ENCODE assay signal across 16 mouse cellular contexts in genomic region chr17:27502736-27503445, GRCm38 (mm10). TPM values are rescaled to one million over a fixed set of nuclear protein-coding genes. Genes with fewer than 3 reads are reported as not detected.
A peak's percentile ranks its signal among the peaks of the same experiment; 100 is the strongest.
DNase-seq lines count a peak whose midpoint lies in the region; ATAC-seq lines count a peak whose summit lies in the region.
"Had no signal": no experiment of that assay in that cellular context is flagged by ENCODE, and none has a peak within 500 bp of the region (broad histone marks: within the 10 kb centered on the region; RNA-seq: fewer than 3 reads in every experiment).

No protein-coding gene starts in this region.

- H3K4me1 ChIP-seq in neural tube, embryonic 11.5 days (ENCODE audit: control insufficient read depth, insufficient read depth, low read length) = peaks cover 52% of the 10 kb centered on the region
- H3K4me1 ChIP-seq in neural tube, embryonic 15.5 days = peaks cover 44% of the 10 kb centered on the region
- peaks cover 36% of the 10 kb centered on the region for H3K4me1 ChIP-seq in forebrain, embryonic 16.5 days (replicated peaks; ENCODE audit: control insufficient read depth, insufficient read depth, low read length)
- peaks cover 55% of the 10 kb centered on the region for H3K4me1 ChIP-seq in midbrain, embryonic 15.5 days

- H3K4me3 ChIP-seq in neural tube, embryonic 11.5 days (ENCODE audit: low read depth, low read length) = no peak overlapping the region
- no peak overlapping the region for H3K4me3 ChIP-seq in neural tube, embryonic 15.5 days (replicated peaks)
- H3K4me3 ChIP-seq in forebrain, embryonic 16.5 days (replicated peaks; ENCODE audit: low read length) = no peak overlapping the region
- H3K4me3 ChIP-seq in midbrain, embryonic 15.5 days = no peak overlapping the region

- H3K36me3 ChIP-seq in neural tube, embryonic 11.5 days (ENCODE audit: control insufficient read depth, insufficient read depth, low read length) = no peaks in the 10 kb centered on the region
- no peaks in the 10 kb centered on the region for H3K36me3 ChIP-seq in neural tube, embryonic 15.5 days
- no peaks in the 10 kb centered on the region for H3K36me3 ChIP-seq in forebrain, embryonic 16.5 days (ENCODE audit: control insufficient read depth, insufficient read depth)
- H3K36me3 ChIP-seq in midbrain, embryonic 15.5 days (replicated peaks) = no peaks in the 10 kb centered on the region
- H3K36me3 ChIP-seq: heart, embryonic 10.5 days had no signal

- DNase-seq in cerebellum, adult 18-20 months = peak; percentile 28 to 53
- no peak for DNase-seq in cerebellum, adult 11-12 months
- DNase-seq in neural tube, embryonic 11.5 days (ENCODE audit: low spot score) = no peak
- no peak for DNase-seq in layer of hippocampus, postnatal 36 days
- DNase-seq: gastrocnemius, postnatal 14 days; layer of hippocampus, adult 9-11 months; lung, adult 2 months had no signal

- no peak overlapping the region; the same call in 1 of the 2 replicates for H3K9ac ChIP-seq in neural tube, embryonic 11.5 days (ENCODE audit: low read length)
- H3K9ac ChIP-seq in neural tube, embryonic 15.5 days (replicated peaks) = no peak overlapping the region
- no peak overlapping the region; the same call in 1 of the 2 replicates for H3K9ac ChIP-seq in forebrain, embryonic 16.5 days (replicated peaks; ENCODE audit: low read depth, low read length)
- no peak overlapping the region for H3K9ac ChIP-seq in midbrain, embryonic 15.5 days

- H3K4me2 ChIP-seq in neural tube, embryonic 11.5 days (ENCODE audit: low read depth) = no peak overlapping the region
- H3K4me2 ChIP-seq in neural tube, embryonic 15.5 days = no peak overlapping the region
- H3K4me2 ChIP-seq in forebrain, embryonic 16.5 days (ENCODE audit: low read length) = no peak overlapping the region
- H3K4me2 ChIP-seq in midbrain, embryonic 15.5 days = no peak overlapping the region

- H3K9me3 ChIP-seq in neural tube, embryonic 11.5 days (ENCODE audit: control insufficient read depth, low read length) = no peaks in the 10 kb centered on the region
- H3K9me3 ChIP-seq in neural tube, embryonic 15.5 days (replicated peaks) = no peaks in the 10 kb centered on the region
- H3K9me3 ChIP-seq in forebrain, embryonic 16.5 days (ENCODE audit: control insufficient read depth, low read length) = no peaks in the 10 kb centered on the region
- no peaks in the 10 kb centered on the region for H3K9me3 ChIP-seq in midbrain, embryonic 15.5 days
- H3K9me3 ChIP-seq: heart, embryonic 10.5 days had no signal

- H3K27ac ChIP-seq in neural tube, embryonic 11.5 days (ENCODE audit: low read depth, low read length) = peak overlapping the region; percentile 73
- no peak overlapping the region for H3K27ac ChIP-seq in neural tube, embryonic 15.5 days (replicated peaks)
- peak overlapping the region; percentile 85 for H3K27ac ChIP-seq in forebrain, embryonic 16.5 days (ENCODE audit: low read length)
- H3K27ac ChIP-seq in midbrain, embryonic 15.5 days = peak overlapping the region; percentile 79; the same call in 1 of the 2 replicates
- H3K27ac ChIP-seq: heart, embryonic 10.5 days; macrophage had no signal

- no peak for ATAC-seq in neural tube, embryonic 11.5 days (ENCODE audit: insufficient read depth, low FRiP score, low TSS enrichment)
- no peak for ATAC-seq in neural tube, embryonic 15.5 days (ENCODE audit: low FRiP score)
- ATAC-seq in forebrain, embryonic 16.5 days = no peak
- no peak for ATAC-seq in midbrain, embryonic 15.5 days (replicated peaks)
- ATAC-seq in granulocyte monocyte progenitor cell, adult 5-6 weeks (replicated peaks; ENCODE audit: poor library complexity, severe bottlenecking) = no peak
- ATAC-seq: intestine, embryonic 16.5 days had no signal

- no peaks in the 10 kb centered on the region for H3K27me3 ChIP-seq in neural tube, embryonic 11.5 days (ENCODE audit: control insufficient read depth, insufficient read depth, low read length)
- H3K27me3 ChIP-seq in neural tube, embryonic 15.5 days (replicated peaks) = peaks cover 9% of the 10 kb centered on the region; the same call in 1 of the 2 replicates
- H3K27me3 ChIP-seq in forebrain, embryonic 16.5 days (replicated peaks; ENCODE audit: control insufficient read depth, insufficient read depth, low read length) = no peaks in the 10 kb centered on the region
- no peaks in the 10 kb centered on the region; the same call in 1 of the 2 replicates for H3K27me3 ChIP-seq in midbrain, embryonic 15.5 days (replicated peaks)

- 57% methylated on average over 31 of the region's 31 CpGs for WGBS in neural tube, embryonic 11.5 days
- WGBS in neural tube, embryonic 15.5 days = 74% methylated on average over 31 of the region's 31 CpGs
- 76% methylated on average over 31 of the region's 31 CpGs for WGBS in forebrain, embryonic 16.5 days
- 66% methylated on average over 31 of the region's 31 CpGs for WGBS in midbrain, embryonic 15.5 days

RNA-seq across cellular contexts. Expression of gene Grm4, which starts 18.3 kb away (rescaled TPM):
- polyA plus RNA-seq in neural tube, embryonic 11.5 days (2014; fragmentation: Nextera tagmentation; extraction: Ambion mirVana) = 1.8 and 2.5 TPM in 2 replicates
- polyA plus RNA-seq in neural tube, embryonic 15.5 days (2015; fragmentation: Nextera tagmentation; extraction: Ambion mirVana) = 9.7 and 10.1 TPM in 2 replicates
- 3.0 and 4.0 TPM in 2 replicates for polyA plus RNA-seq in forebrain, embryonic 16.5 days (2015; fragmentation: Nextera tagmentation; extraction: Ambion mirVana)
- 10.7 and 10.9 TPM in 2 replicates for polyA plus RNA-seq in midbrain, embryonic 15.5 days (2015; fragmentation: Nextera tagmentation; extraction: Ambion mirVana)
- total RNA-seq in layer of hippocampus, postnatal 36 days (2021) = 1 to 10 TPM; 8.9 to 9.6 TPM
- not detected in 2 replicates for total RNA-seq in granulocyte monocyte progenitor cell, adult 5-6 weeks (2014; fragmentation: Nextera tagmentation)
- not detected in 2 replicates for total RNA-seq in granulocyte monocyte progenitor cell, adult 5-6 weeks (2017)
- total RNA-seq: CH12.LX; gastrocnemius, postnatal 14 days; liver, adult 2 months had no signal
- polyA plus RNA-seq: liver, adult 2 months; macrophage had no signal

RNA-seq across cellular contexts. Expression of gene Hmga1, which starts 53.4 kb away (rescaled TPM):
- polyA plus RNA-seq in neural tube, embryonic 11.5 days (2014; fragmentation: Nextera tagmentation; extraction: Ambion mirVana) = 425 and 456 TPM in 2 replicates
- 129 and 207 TPM in 2 replicates for polyA plus RNA-seq in neural tube, embryonic 15.5 days (2015; fragmentation: Nextera tagmentation; extraction: Ambion mirVana)
- polyA plus RNA-seq in forebrain, embryonic 16.5 days (2015; fragmentation: Nextera tagmentation; extraction: Ambion mirVana) = 107 and 113 TPM in 2 replicates
- 138 and 141 TPM in 2 replicates for polyA plus RNA-seq in midbrain, embryonic 15.5 days (2015; fragmentation: Nextera tagmentation; extraction: Ambion mirVana)
- 10 to 100 TPM; 35.2 to 36.0 TPM for total RNA-seq in layer of hippocampus, postnatal 36 days (2021)
- total RNA-seq in granulocyte monocyte progenitor cell, adult 5-6 weeks (2014; fragmentation: Nextera tagmentation) = 541 and 637 TPM in 2 replicates
- 232 and 267 TPM in 2 replicates for total RNA-seq in granulocyte monocyte progenitor cell, adult 5-6 weeks (2017)

Comparison
In these comparisons a context has a peak if more than half of its experiments do, and no peak if none do; other contexts are left out.
1. DNase-seq: peak in cerebellum, adult 18-20 months (2 of 2); none in cerebellum, adult 11-12 months (single experiment), neural tube, embryonic 11.5 days (single experiment) and layer of hippocampus, postnatal 36 days (0 of 2).